Mouse (Mus musculus) right cerebral cortex, postnatal 25 days (tissue): ENCODE data around the gene Fosb.

Experiments used
- DNase-seq: peaks from one replicate; pipeline ENCODE4 v3.0.0; 2022

The Fosb gene

DNA sequence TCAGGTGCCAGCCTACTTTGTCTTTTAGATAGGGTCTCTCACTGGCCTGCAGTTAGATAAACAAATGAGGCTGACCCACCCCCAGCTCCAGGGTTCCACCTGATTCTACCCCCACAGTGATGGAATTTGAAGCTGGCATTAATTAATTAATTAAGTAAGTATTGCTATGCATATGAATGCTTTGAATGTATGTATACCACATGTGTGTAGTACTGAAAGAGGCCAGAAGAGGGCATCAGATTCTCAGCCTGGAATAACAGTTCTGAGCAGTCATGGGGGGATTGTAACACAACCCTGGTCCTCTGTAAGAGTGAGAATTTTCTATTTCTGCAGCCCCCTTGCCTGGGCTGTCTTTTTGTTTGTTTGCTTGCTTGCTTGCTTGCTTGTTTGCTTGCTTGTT, 18.6 kb upstream of the Fosb start:
- DNase-seq, result no peak

DNA sequence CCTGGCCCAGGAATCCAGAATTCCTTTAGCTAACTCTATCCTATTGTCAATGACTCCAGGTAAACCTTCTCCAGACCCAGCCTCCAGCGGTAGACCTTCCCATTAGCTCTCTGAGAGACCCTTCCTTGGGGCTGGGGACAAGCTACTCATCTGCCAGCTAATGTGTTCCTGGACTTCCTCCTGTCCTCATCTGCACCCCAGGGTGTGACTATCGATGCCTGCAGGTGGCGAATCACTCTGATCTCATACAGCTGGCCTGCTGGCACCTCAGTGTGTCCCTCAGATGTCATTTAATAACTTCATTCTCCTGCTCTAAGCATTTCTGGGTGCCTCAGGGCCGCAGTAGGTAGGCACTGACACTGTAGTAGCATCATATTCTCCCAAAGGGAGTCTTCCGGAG, 17.9 kb upstream of the Fosb start:
- DNase-seq, result no peak

GRCm38 (mm10) chr7:19327128-19327527, 17.3 kb upstream of the Fosb start:
- peak; percentile 85 for DNase-seq

GRCm38 (mm10) chr7:19326359-19326758, 16.5 kb upstream of the Fosb start:
- peak; percentile 70 for DNase-seq

- DNase-seq, result no peak
Measured at GRCm38 (mm10) chr7:19325262-19326199, 15.7 kb upstream of the Fosb start.

DNA sequence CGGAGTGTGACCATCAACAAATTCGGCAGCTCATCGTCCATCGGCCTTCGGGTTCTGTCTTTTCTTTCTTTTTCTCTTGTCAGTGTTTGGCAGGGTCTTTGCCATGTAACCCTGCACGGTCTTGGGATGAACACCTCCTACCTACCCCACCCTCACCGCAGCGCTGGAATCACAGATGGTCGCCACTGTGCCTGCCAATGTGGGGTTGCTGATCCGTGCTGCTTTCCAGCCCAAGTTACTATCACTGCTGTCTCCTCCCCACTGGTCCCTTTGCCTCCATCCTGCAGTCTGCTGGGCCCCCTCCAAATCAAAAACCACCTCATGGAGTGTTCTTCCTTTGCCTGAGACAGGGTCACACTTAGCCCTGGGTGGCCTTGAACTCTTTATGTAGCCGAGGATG, 14.4 kb upstream of the Fosb start:
- DNase-seq, result no peak

- no peak for DNase-seq
Measured at GRCm38 (mm10) chr7:19322489-19322888, 12.6 kb upstream of the Fosb start.

DNA sequence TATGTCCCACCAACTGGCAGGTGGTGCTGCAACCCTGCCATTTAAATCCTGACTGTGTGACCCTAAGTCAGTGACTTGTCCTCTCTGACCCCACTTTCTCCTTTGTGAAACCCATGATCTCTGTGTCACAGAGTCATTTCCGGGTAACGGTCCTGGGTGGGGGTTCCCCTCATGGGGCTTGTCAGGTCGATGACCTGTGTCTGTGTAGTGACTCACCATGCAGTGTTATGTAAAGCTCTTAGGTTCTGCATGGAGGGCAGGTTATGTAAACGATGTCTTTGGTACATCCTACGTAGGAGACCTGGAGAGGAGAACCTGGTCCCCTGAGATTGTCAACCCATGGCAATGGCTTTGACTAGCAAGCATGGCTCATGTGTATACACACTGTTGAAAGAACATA, 11.6 kb upstream of the Fosb start:
- no peak for DNase-seq

DNA sequence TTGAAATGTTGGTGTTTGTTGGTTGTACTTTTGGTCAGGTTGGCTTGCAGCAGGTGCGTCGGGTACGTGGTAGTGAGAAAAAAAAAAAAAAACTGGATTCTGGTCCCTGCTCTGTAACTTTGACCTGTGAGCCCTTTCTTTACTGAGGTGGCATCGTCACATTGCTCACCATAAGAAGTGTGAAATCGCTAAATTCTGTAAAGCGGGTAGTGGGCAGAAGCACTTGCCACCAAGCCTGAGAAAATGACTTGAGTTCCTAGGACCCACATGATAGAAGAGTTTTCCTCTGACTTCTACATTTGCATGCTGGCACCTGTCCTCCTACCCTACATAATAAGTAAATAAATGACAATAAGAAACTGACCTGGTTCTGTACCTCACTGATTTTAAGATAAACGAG, 10.8 kb upstream of the Fosb start:
- DNase-seq, result no peak

- peak; percentile 96 for DNase-seq
Measured at GRCm38 (mm10) chr7:19319906-19320305, 10.1 kb upstream of the Fosb start.

- DNase-seq, result peak; percentile 36
Measured at GRCm38 (mm10) chr7:19319458-19319857, 9.6 kb upstream of the Fosb start.

DNA sequence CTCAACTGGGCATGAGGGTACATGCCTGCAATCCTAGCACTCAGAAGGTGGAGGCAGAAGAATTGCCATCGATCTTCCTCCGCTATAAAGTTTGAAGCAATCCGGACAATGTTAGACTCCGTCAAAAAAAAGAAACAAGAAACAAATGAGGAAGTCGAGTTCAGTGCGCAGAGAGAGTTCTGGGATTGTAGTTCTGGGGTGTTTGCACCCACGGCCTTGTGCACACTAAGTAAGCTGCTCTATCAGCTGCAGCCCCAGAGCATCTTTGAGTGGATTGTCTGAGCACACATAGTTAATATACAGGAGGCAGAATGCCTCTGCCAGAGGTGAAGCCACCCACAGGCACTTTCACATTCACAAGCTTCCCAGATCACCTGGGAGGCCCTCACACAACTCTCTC, 8.8 kb upstream of the Fosb start:
- no peak for DNase-seq

DNA sequence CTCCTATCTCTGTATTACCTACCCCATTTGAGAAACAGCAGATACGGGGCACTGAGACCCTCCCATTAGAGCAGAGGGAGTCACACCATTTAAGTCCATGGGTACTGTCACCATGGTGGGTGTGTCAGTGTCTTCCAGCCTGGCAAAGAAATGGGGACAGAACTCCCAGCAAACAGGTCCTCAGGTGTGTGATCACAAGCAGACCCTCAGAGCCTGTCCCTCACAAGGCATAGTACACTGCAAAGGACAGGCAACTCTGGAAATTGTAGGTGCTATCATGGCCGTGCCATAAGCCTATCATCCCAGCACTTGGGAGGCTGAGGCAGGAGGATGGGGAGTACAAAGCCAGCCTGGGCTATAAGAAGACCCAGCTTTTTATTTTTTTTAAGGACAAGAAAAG, 8.3 kb upstream of the Fosb start:
- no peak for DNase-seq

DNA sequence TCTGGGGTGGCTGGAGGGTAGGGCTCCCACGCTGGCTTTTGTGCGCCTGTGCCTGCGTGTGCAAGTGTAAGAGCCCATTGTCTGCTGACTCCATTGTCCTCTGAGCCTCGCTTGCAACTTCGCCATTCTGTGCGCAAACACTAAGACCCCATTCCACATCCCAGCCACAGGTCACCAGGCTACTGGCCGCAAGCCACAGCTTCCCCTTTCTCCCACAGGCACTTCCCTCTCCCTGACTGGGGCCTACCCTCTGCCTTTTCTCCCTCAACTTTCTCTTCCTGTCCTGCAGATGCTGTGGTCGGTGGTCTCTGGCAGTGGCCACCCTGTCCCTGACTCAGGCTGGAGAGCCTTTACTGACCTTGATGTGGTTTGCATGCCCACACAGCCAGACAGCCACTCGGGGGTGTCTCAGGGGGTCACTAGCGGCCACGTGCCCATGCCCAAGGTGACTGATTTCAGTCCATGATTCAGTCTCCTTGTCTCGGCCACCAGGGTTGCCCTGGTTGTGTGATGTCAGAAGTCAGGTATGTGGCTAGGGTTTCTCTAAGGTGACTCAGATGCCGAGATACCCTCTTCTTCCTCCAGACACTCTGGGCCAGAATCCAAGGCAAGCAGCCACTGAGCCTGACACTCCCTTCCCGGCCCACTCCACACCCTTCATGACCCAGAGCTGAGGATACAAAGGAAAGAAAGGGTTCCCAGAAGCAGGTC, 6.8 kb upstream of the Fosb start:
- DNase-seq, result no peak

- DNase-seq, result no peak
Measured at GRCm38 (mm10) chr7:19314033-19314432, 4.2 kb upstream of the Fosb start.

GRCm38 (mm10) chr7:19311991-19312390, 2.1 kb upstream of the Fosb start:
- DNase-seq, result no peak

GRCm38 (mm10) chr7:19309278-19309883, 470 bp downstream of the Fosb start:
- peak; percentile 14 for DNase-seq

- DNase-seq, result peak; percentile 98
Measured at GRCm38 (mm10) chr7:19308454-19309277, 1.2 kb downstream of the Fosb start.

DNA sequence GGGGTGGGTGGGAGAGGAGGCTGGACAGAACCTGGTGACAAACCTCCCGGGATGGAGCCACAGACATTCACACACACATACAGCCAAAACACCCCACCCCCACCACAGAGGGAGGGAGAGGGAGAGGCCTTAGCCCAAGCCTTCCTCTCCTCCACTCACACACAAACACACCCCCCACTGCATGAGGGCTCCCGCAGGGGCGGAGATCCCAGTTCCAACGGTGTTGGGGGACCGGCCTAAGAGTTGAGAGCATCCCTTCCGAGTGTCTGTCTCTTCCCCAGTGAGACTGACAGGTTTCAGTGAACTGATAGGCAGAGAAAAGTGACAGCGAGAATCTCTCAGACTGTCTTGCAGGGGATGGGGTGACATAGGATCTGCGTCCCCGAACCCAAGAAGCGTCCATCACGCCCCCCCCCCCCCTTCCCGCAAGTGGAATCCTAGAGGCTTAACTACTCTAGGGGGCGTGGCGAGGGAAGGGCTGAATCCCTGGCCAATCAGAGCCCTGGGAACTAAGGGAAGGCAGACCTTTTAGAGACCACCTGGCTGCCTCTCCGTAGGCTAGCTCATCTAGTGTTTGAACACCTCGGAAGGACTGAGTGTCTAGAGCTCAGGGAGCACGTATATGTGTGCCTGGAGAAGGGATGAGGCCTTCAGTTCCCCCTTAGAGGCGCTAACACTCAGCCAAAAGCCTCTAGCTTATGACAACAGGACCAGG, 2.0 kb downstream of the Fosb start:
- peak; percentile 72 for DNase-seq

GRCm38 (mm10) chr7:19306819-19307738, 2.8 kb downstream of the Fosb start:
- no peak for DNase-seq
